Mouse (Mus musculus) hindbrain, embryonic 15.5 days (tissue): ENCODE data around the gene Ttll4. TPM values are rescaled to one million over a fixed set of nuclear protein-coding genes. Genes with fewer than 3 reads are reported as not detected.

Experiments used
- ATAC-seq: fragments of 200-750 bp; cut with Nextera tagmentation; 2 replicates; pipeline ENCODE4 v1.8.0; 2017; ENCODE audit warnings: low read depth, moderate number of reproducible peaks, moderate TSS enrichment; ENCODE audit not compliant: low FRiP score
- H3K27ac ChIP-seq: fragments of 300-500 bp; sonication (generic); replicated peaks from 2 replicates; pipeline ENCODE4 v1.5.1; 2015; ENCODE audit warnings: mild to moderate bottlenecking, inconsistent platforms
- H3K27me3 ChIP-seq: fragments of 300-500 bp; sonication (generic); 2 replicates; pipeline ENCODE4 v1.6.1; 2015; ENCODE audit warnings: control low read depth, inconsistent platforms
- H3K36me3 ChIP-seq: fragments of 300-500 bp; sonication (generic); 2 replicates; pipeline ENCODE4 v1.6.1; 2015; ENCODE audit warnings: control low read depth, inconsistent platforms
- H3K4me1 ChIP-seq: fragments of 300-500 bp; sonication (generic); replicated peaks from 2 replicates; pipeline ENCODE4 v1.6.1; 2015; ENCODE audit warnings: control low read depth, inconsistent platforms
- H3K4me2 ChIP-seq: fragments of 300-500 bp; sonication (generic); 2 replicates; pipeline ENCODE4 v1.6.1; 2015; ENCODE audit warnings: moderate library complexity, mild to moderate bottlenecking, inconsistent platforms
- H3K4me3 ChIP-seq: fragments of 300-500 bp; sonication (generic); 2 replicates; pipeline ENCODE4 v1.5.1; 2015; ENCODE audit warnings: mild to moderate bottlenecking, inconsistent platforms
- H3K9ac ChIP-seq: fragments of 300-500 bp; sonication (generic); 2 replicates; pipeline ENCODE4 v1.6.1; 2015; ENCODE audit warnings: inconsistent platforms
- H3K9me3 ChIP-seq: fragments of 300-500 bp; sonication (generic); 2 replicates; pipeline ENCODE4 v1.6.1; 2016; ENCODE audit warnings: control low read depth, inconsistent platforms
- WGBS: fragments of 180-500 bp; shearing (Covaris S2); methylation state at CpG from one replicate; pipeline ENCODE4 v1.1.7; 2015; 5-methylcytosine and 5-hydroxymethylcytosine counted together
- polyA plus RNA-seq: library from polyadenylated mRNA; unstranded; fragments of >200 nt; fragmentation: Nextera tagmentation; extraction: Ambion mirVana; gene quantifications from 2 replicates; pipeline ENCODE4 v1.2.1, GENCODE M21; 2015

Gene Ttll4
- polyA plus RNA-seq, 1 experiment from 2014 or later, result 9.5 TPM

- no peaks in the 10 kb centered on the region for H3K36me3 ChIP-seq
- H3K27ac ChIP-seq, result no peak overlapping the region
- no peaks in the 10 kb centered on the region for H3K27me3 ChIP-seq
- H3K4me1 ChIP-seq, result no peaks in the 10 kb centered on the region
- 88% methylated on average over 5 of the region's 5 CpGs for WGBS
- no peak overlapping the region for H3K4me3 ChIP-seq
- H3K9ac ChIP-seq, result no peak overlapping the region
- no peak for ATAC-seq
- H3K9me3 ChIP-seq, result no peaks in the 10 kb centered on the region
- H3K4me2 ChIP-seq, result no peak overlapping the region
Measured at GRCm38 (mm10) chr1:74726674-74727073, 65.1 kb downstream of the Ttll4 start.

- H3K36me3 ChIP-seq, result no peaks in the 10 kb centered on the region
- H3K4me3 ChIP-seq, result no peak overlapping the region
- no peaks in the 10 kb centered on the region for H3K27me3 ChIP-seq
- H3K4me2 ChIP-seq, result no peak overlapping the region
- H3K27ac ChIP-seq, result no peak overlapping the region
- WGBS, result 85% methylated on average over 8 of the region's 8 CpGs
- H3K9ac ChIP-seq, result no peak overlapping the region
- no peak for ATAC-seq
- no peaks in the 10 kb centered on the region for H3K4me1 ChIP-seq
- no peaks in the 10 kb centered on the region for H3K9me3 ChIP-seq
Measured at GRCm38 (mm10) chr1:74728446-74728845, 66.9 kb downstream of the Ttll4 start.

- Histone ChIP-seq H3K36me3 (no peaks in the 10 kb centered on the region), H3K4me3 (no peak overlapping the region), H3K4me2 (no peak overlapping the region), H3K4me1 (no peaks in the 10 kb centered on the region), H3K9ac (no peak overlapping the region), H3K27me3 (no peaks in the 10 kb centered on the region), H3K9me3 (no peaks in the 10 kb centered on the region), H3K27ac (no peak overlapping the region)
- 90% methylated on average over 12 of the region's 12 CpGs for whole genome bisulfite sequencing
- no peak for ATAC-seq
Measured at GRCm38 (mm10) chr1:74736977-74737376, 75.4 kb downstream of the Ttll4 start.

DNA sequence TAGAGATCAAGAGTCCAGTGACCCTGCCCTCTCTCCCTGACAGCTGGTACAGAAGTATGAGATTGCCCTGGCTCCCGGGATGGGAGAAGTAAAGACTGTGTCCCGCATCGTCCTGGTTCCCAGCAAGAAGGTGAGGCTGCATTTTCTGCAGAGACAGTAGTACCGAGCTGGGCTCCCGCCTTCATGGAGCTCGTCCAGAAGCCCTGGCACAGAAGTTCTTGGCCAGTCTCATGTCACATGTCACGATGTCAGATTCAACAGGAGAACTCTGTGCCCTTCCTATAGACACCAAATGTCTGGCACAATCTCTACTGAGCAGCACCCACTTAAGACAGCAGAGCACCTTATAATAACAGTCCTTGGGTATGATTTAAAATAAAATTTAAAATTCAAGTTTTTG, 76.0 kb downstream of the Ttll4 start:
- Histone ChIP-seq H3K36me3 (no peaks in the 10 kb centered on the region), H3K27me3 (no peaks in the 10 kb centered on the region), H3K4me3 (no peak overlapping the region), H3K4me2 (no peak overlapping the region), H3K27ac (no peak overlapping the region), H3K9ac (no peak overlapping the region), H3K9me3 (no peaks in the 10 kb centered on the region), H3K4me1 (no peaks in the 10 kb centered on the region)
- no peak for ATAC-seq
- 87% methylated on average over 7 of the region's 7 CpGs for WGBS

- Histone ChIP-seq H3K4me1 (no peaks in the 10 kb centered on the region), H3K4me3 (no peak overlapping the region), H3K36me3 (no peaks in the 10 kb centered on the region), H3K9me3 (no peaks in the 10 kb centered on the region), H3K9ac (no peak overlapping the region), H3K27ac (no peak overlapping the region), H3K27me3 (no peaks in the 10 kb centered on the region), H3K4me2 (no peak overlapping the region)
- ATAC-seq, result no peak
- 85% methylated on average over 7 of the region's 7 CpGs for WGBS
Measured at GRCm38 (mm10) chr1:74740846-74741245, 79.3 kb downstream of the Ttll4 start.

DNA sequence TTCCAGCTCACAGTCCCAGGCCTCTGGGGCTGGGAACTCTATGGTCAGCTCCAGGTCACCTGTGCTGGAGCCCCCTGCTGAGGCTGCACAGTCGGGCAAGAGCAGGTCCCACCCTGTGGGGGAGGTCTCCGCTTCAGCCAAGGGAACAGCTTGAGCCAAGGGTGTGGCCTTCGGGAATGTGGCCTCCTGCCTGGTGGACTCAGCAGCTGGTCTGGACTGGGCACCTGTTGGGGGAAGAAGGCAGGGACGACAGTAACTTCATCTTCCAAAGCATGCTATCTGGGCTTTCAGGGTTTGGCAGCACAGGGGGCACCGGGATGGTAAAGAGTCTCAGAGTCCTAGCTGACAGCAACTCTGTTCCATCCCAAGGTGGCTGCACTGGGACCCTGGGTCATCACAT, 85.8 kb downstream of the Ttll4 start:
- Histone ChIP-seq H3K4me1 (no peaks in the 10 kb centered on the region), H3K4me2 (no peak overlapping the region), H3K27me3 (0 out of 2 replicates have a peak, but pooled peaks cover 3% of the 10 kb centered on the region), H3K27ac (no peak overlapping the region), H3K4me3 (no peak overlapping the region), H3K9ac (no peak overlapping the region), H3K9me3 (no peaks in the 10 kb centered on the region), H3K36me3 (no peaks in the 10 kb centered on the region)
- 80% methylated on average over 5 of the region's 5 CpGs for WGBS
- ATAC-seq, result no peak

GRCm38 (mm10) chr1:74748643-74749271, 87.2 kb downstream of the Ttll4 start, which contains the start of gene Prkag3:
Prkag3 (minus strand) TSS chr1:74749221.
- H3K36me3 ChIP-seq, result no peaks in the 10 kb centered on the region
- 0 out of 2 replicates have a peak, but pooled peaks cover 3% of the 10 kb centered on the region for H3K27me3 ChIP-seq
- 9% methylated on average over 30 of the region's 30 CpGs for WGBS
- peak within 1 kb of the TSS; percentile 42 for H3K4me2 ChIP-seq
- 0 out of 2 replicates have a peak within 1 kb of the TSS, but pooled peaks have one; percentile 14 for H3K4me3 ChIP-seq
- H3K27ac ChIP-seq, result no peak within 1 kb of the TSS
- ATAC-seq, result no peak
- H3K9me3 ChIP-seq, result no peaks in the 10 kb centered on the region
- H3K9ac ChIP-seq, result no peak within 1 kb of the TSS
- H3K4me1 ChIP-seq, result no peaks in the 10 kb centered on the region

DNA sequence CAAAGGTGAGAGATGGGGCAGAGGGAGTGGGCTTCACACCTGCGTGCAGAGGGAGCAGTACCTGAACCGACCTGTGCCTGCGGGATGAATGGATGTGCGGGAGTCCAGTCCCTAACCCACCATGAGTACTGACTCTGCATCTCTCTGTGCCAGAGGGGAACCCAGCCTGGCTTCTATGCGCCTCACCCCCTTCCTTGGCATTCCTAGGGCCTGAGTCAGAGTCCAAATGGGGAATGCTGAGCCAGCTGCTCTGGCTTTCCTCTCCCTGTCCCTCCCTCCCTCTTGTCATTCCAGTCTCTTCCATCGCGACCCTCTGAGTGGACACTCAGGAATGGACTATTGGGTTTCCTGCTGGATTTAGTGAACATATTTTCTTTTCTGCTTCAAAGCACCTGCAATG, 87.8 kb downstream of the Ttll4 start:
- 69% methylated on average over 7 of the region's 7 CpGs for WGBS
- no peak overlapping the region for H3K27ac ChIP-seq
- no peaks in the 10 kb centered on the region for H3K4me1 ChIP-seq
- 0 out of 2 replicates have a peak, but pooled peaks cover 3% of the 10 kb centered on the region for H3K27me3 ChIP-seq
- H3K9me3 ChIP-seq, result no peaks in the 10 kb centered on the region
- ATAC-seq, result no peak
- H3K4me3 ChIP-seq, result no peak overlapping the region
- H3K9ac ChIP-seq, result no peak overlapping the region
- H3K4me2 ChIP-seq, result no peak overlapping the region
- no peaks in the 10 kb centered on the region for H3K36me3 ChIP-seq

DNA sequence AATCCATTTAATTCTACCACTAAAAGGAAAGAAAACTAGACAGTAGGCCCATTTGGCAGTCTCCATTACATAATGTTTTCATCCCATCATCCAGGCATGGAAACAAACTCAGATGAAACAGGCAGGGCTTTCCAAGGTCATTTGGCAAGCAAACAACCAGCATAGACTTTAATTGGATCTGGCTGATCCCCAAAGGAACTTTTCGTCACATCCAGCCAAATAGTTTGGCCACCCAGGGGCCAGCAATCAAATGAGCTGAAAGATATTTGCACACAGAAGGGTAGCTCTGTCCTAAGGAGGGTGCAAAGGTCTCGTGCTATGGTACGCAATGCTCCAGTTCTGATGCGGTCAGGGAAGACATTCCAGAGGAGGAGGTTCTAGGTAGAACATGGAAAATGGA, 89.1 kb downstream of the Ttll4 start:
- WGBS, result 80% methylated on average over 4 of the region's 4 CpGs
- no peaks in the 10 kb centered on the region for H3K36me3 ChIP-seq
- no peak overlapping the region for H3K4me3 ChIP-seq
- no peaks in the 10 kb centered on the region for H3K4me1 ChIP-seq
- no peak for ATAC-seq
- H3K27me3 ChIP-seq, result 0 out of 2 replicates have a peak, but pooled peaks cover 3% of the 10 kb centered on the region
- no peak overlapping the region for H3K27ac ChIP-seq
- no peaks in the 10 kb centered on the region for H3K9me3 ChIP-seq
- no peak overlapping the region for H3K4me2 ChIP-seq
- H3K9ac ChIP-seq, result no peak overlapping the region

GRCm38 (mm10) chr1:74752150-74752549, 90.6 kb downstream of the Ttll4 start:
- Histone ChIP-seq H3K27ac (no peak overlapping the region), H3K9ac (no peak overlapping the region), H3K4me2 (no peak overlapping the region), H3K4me3 (no peak overlapping the region), H3K4me1 (no peaks in the 10 kb centered on the region), H3K27me3 (0 out of 2 replicates have a peak, but pooled peaks cover 3% of the 10 kb centered on the region), H3K9me3 (no peaks in the 10 kb centered on the region), H3K36me3 (no peaks in the 10 kb centered on the region)
- WGBS, result 86% methylated on average over 8 of the region's 8 CpGs
- ATAC-seq, result no peak

- 0 out of 2 replicates have a peak, but pooled peaks cover 3% of the 10 kb centered on the region for H3K27me3 ChIP-seq
- no peak for ATAC-seq
- H3K9me3 ChIP-seq, result no peaks in the 10 kb centered on the region
- no peaks in the 10 kb centered on the region for H3K36me3 ChIP-seq
- H3K4me1 ChIP-seq, result no peaks in the 10 kb centered on the region
- WGBS, result 93% methylated on average over 3 of the region's 3 CpGs
- H3K27ac ChIP-seq, result no peak overlapping the region
- H3K4me2 ChIP-seq, result no peak overlapping the region
- no peak overlapping the region for H3K4me3 ChIP-seq
- no peak overlapping the region for H3K9ac ChIP-seq
Measured at GRCm38 (mm10) chr1:74752833-74753232, 91.3 kb downstream of the Ttll4 start.
